Mouse (Mus musculus) hindbrain, embryonic 16.5 days (tissue): ENCODE measurements at regions not wholly inside any gene's neighbourhood (a gene's known extent, or its start where the extent isn't known, plus 50 kb on each side); places are given as distances from the start of the nearest gene placed in this dataset.
A peak's percentile ranks its signal among the peaks of the same experiment; 100 is the strongest.

ENCODE experiments used
- ATAC-seq: fragments of 200-750 bp; cut with Nextera tagmentation; 2 replicates; pipeline ENCODE4 v1.8.0; 2017; ENCODE audit warnings: moderate TSS enrichment, moderate library complexity
- H3K27ac ChIP-seq: fragments of 300-500 bp; sonication (generic); 2 replicates; pipeline ENCODE4 v1.5.1; 2014; ENCODE audit warnings: low read depth, mild to moderate bottlenecking, control low read depth, low read length, moderate library complexity
- H3K27me3 ChIP-seq: fragments of 300-500 bp; sonication (generic); replicated peaks from 2 replicates; pipeline ENCODE4 v1.6.1; 2014; ENCODE audit warnings: low read length; ENCODE audit not compliant: control insufficient read depth, insufficient read depth
- H3K36me3 ChIP-seq: fragments of 300-500 bp; sonication (generic); 2 replicates; pipeline ENCODE4 v1.6.1; 2014; ENCODE audit warnings: mild to moderate bottlenecking, low read length, moderate library complexity, mixed read lengths; ENCODE audit not compliant: control insufficient read depth, insufficient read depth
- H3K4me1 ChIP-seq: fragments of 300-500 bp; sonication (generic); 2 replicates; pipeline ENCODE4 v1.6.1; 2014; ENCODE audit warnings: low read depth, low read length; ENCODE audit not compliant: control insufficient read depth, insufficient read depth
- H3K4me2 ChIP-seq: fragments of 300-500 bp; sonication (generic); 2 replicates; pipeline ENCODE4 v1.6.1; 2014; ENCODE audit warnings: mild to moderate bottlenecking, low read length, control low read depth, moderate library complexity
- H3K4me3 ChIP-seq: fragments of 300-500 bp; sonication (generic); 2 replicates; pipeline ENCODE4 v1.5.1; 2014; ENCODE audit warnings: mild to moderate bottlenecking, low read length, control low read depth, moderate library complexity
- H3K9ac ChIP-seq: fragments of 300-500 bp; sonication (generic); 2 replicates; pipeline ENCODE4 v1.6.1; 2014; ENCODE audit warnings: low read depth, mild to moderate bottlenecking, control low read depth, low read length, moderate library complexity
- H3K9me3 ChIP-seq: fragments of 300-500 bp; sonication (generic); 2 replicates; pipeline ENCODE4 v1.6.1; 2014; ENCODE audit warnings: mild to moderate bottlenecking, low read length, moderate library complexity; ENCODE audit not compliant: control insufficient read depth
- WGBS: fragments of 180-500 bp; shearing (Covaris S2); extraction: QIAGEN DNeasy Blood & Tissue Kit; methylation state at CpG from one replicate; pipeline ENCODE4 v1.1.7; 2014; 5-methylcytosine and 5-hydroxymethylcytosine counted together

- Histone ChIP-seq H3K4me2 (no peak overlapping the region), H3K9ac (no peak overlapping the region; the same call in 1 of the 2 replicates), H3K27ac (no peak overlapping the region), H3K4me1 (peaks cover 6% of the 10 kb centered on the region), H3K27me3 (no peaks in the 10 kb centered on the region), H3K36me3 (no peaks in the 10 kb centered on the region), H3K9me3 (no peaks in the 10 kb centered on the region), H3K4me3 (no peak overlapping the region)
- 36% methylated on average over 7 of the region's 7 CpGs for WGBS
- no peak for ATAC-seq
These were observed 128.7 kb upstream of the Pitx2 start for GRCm38 (mm10) chr3:129071002-129071401.

DNA sequence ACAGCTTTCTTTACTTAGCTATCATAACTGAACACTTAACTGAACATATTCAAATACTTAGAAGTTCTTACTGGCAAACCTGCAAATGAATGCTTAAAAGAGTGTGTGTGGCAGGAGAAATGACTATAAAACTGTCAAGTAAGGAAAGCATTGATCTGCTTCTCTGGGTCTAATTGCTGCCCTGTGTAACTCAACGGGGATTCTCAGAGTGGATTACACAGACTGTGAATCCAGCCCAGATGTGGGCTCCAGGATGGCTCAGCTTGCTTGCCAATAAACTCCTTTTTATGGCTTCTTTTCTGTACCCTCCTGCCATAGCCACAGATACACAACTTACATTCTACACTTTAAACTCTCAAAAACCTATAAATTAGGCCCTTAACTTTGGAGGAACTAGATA lies 123.3 kb upstream of the Pitx2 start:
- Histone ChIP-seq H3K36me3 (no peaks in the 10 kb centered on the region), H3K4me3 (no peak overlapping the region), H3K27me3 (no peaks in the 10 kb centered on the region), H3K9ac (no peak overlapping the region), H3K4me2 (no peak overlapping the region), H3K4me1 (no peaks in the 10 kb centered on the region), H3K9me3 (no peaks in the 10 kb centered on the region), H3K27ac (no peak overlapping the region)
- no peak for ATAC-seq
- WGBS = 50% methylated on average over 1 of the region's 1 CpGs

DNA sequence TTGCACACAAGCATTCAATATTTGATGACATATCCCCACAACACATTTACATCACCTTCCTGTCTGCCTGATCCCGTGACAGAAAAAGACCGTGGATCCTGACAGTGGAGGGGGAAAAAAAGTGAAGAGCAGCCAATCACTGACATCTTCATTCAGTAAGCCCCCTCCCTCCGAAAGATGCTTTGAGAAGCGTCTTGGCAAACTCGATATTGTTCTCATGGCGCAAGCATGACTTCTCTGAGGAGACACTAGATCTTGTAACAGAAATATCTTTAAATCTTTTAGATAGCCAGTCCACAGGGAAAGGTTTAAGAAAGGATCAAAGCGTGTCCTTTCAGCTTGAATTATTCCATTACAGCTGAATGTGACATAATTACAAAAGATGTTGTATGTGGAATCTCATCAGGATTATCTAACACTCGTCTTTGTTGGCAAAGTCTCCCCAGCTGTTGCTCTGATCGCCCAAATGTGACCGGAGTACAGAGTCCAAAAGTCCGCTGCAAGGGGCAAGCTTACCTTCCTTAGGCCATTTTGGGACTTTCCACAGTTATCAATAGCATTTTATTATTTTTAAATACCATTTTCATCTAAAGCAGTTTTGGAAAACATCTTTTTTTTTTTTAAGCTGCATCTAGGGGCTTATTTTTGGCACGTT lies 95.8 kb upstream of the Pitx2 start:
- no peak; the same call in 1 of the 2 replicates for ATAC-seq
- H3K4me3 ChIP-seq = no peak overlapping the region
- no peak overlapping the region for H3K27ac ChIP-seq
- H3K36me3 ChIP-seq = no peaks in the 10 kb centered on the region
- no peaks in the 10 kb centered on the region for H3K4me1 ChIP-seq
- 0 out of 2 replicates have a peak, but pooled peaks cover 2% of the 10 kb centered on the region for H3K9me3 ChIP-seq
- H3K9ac ChIP-seq = no peak overlapping the region
- H3K27me3 ChIP-seq = no peaks in the 10 kb centered on the region
- 62% methylated on average over 12 of the region's 12 CpGs for WGBS
- peak overlapping the region; percentile 38 for H3K4me2 ChIP-seq

- no peak overlapping the region for H3K9ac ChIP-seq
- H3K4me2 ChIP-seq = no peak overlapping the region
- WGBS = 64% methylated on average over 9 of the region's 9 CpGs
- H3K36me3 ChIP-seq = no peaks in the 10 kb centered on the region
- H3K27me3 ChIP-seq = no peaks in the 10 kb centered on the region
- no peaks in the 10 kb centered on the region for H3K9me3 ChIP-seq
- ATAC-seq = no peak
- H3K4me1 ChIP-seq = no peaks in the 10 kb centered on the region
- no peak overlapping the region for H3K27ac ChIP-seq
- H3K4me3 ChIP-seq = no peak overlapping the region
These were observed 94.9 kb upstream of the Pitx2 start for GRCm38 (mm10) chr3:129104811-129105210.

- Histone ChIP-seq H3K4me1 (no peaks in the 10 kb centered on the region), H3K9ac (no peak overlapping the region), H3K4me2 (no peak overlapping the region), H3K36me3 (no peaks in the 10 kb centered on the region), H3K27me3 (no peaks in the 10 kb centered on the region), H3K27ac (no peak overlapping the region), H3K9me3 (no peaks in the 10 kb centered on the region), H3K4me3 (no peak overlapping the region)
- 82% methylated on average over 2 of the region's 2 CpGs for WGBS
- ATAC-seq = no peak
These were observed 93.5 kb upstream of the Pitx2 start for GRCm38 (mm10) chr3:129106174-129106573.

DNA sequence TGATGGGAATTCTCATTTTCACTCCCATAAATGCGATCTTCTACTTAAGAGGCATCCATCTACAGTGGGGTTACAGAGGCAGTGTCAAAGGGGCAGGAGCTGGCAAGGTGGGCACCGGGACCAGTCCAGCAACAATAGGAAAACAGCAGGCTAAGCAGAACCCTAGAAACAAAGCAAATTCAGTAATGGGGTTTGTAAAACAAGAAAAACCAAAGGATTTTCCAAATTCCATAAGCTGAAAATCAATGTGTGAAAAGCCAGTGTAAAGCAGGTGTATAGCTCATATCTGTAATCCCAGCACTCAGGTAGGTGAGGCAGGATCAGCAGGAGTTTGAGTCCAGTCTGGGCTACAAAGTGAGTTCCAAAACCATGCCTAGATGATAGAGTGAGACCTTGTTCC lies 69.2 kb upstream of the Pitx2 start:
- Histone ChIP-seq H3K36me3 (no peaks in the 10 kb centered on the region), H3K4me2 (no peak overlapping the region), H3K4me3 (no peak overlapping the region), H3K9me3 (no peaks in the 10 kb centered on the region), H3K9ac (no peak overlapping the region), H3K27ac (no peak overlapping the region), H3K27me3 (no peaks in the 10 kb centered on the region), H3K4me1 (no peaks in the 10 kb centered on the region)
- ATAC-seq = no peak
- WGBS = 76% methylated on average over 2 of the region's 2 CpGs

- WGBS = 18% methylated on average over 8 of the region's 8 CpGs
- ATAC-seq = no peak
- no peaks in the 10 kb centered on the region for H3K9me3 ChIP-seq
- H3K27ac ChIP-seq = no peak overlapping the region
- H3K4me3 ChIP-seq = no peak overlapping the region
- no peak overlapping the region for H3K9ac ChIP-seq
- H3K4me2 ChIP-seq = no peak overlapping the region
- no peaks in the 10 kb centered on the region for H3K36me3 ChIP-seq
- H3K4me1 ChIP-seq = no peaks in the 10 kb centered on the region
- no peaks in the 10 kb centered on the region for H3K27me3 ChIP-seq
These were observed 68.5 kb upstream of the Pitx2 start for GRCm38 (mm10) chr3:129131140-129131539.

GRCm38 (mm10) chr3:129131877-129132433 lies 67.7 kb upstream of the Pitx2 start:
- Histone ChIP-seq H3K4me2 (no peak overlapping the region), H3K9me3 (no peaks in the 10 kb centered on the region), H3K9ac (no peak overlapping the region), H3K27ac (no peak overlapping the region), H3K4me1 (no peaks in the 10 kb centered on the region), H3K27me3 (no peaks in the 10 kb centered on the region), H3K36me3 (no peaks in the 10 kb centered on the region), H3K4me3 (no peak overlapping the region)
- 56% methylated on average over 6 of the region's 6 CpGs for WGBS
- ATAC-seq = no peak
